Mouse (Mus musculus): ENCODE measurements at regions not wholly inside any gene's neighbourhood (a gene's known extent, or its start where the extent isn't known, plus 50 kb on each side); places are given as distances from the start of the nearest gene placed in this dataset.

GRCm38 (mm10) chr1:137023706-137024105, 63.5 kb upstream of the Nr5a2 start:
- Histone ChIP-seq H3K27me3 (replicated peaks; ENCODE audit: control insufficient read depth, insufficient read depth, low read length) (no peaks in the 10 kb centered on the region), H3K9ac (ENCODE audit: low read depth, low read length) (no peak overlapping the region), H3K4me1 (replicated peaks; ENCODE audit: control insufficient read depth, insufficient read depth, low read length) (no peaks in the 10 kb centered on the region), H3K36me3 (ENCODE audit: control insufficient read depth, insufficient read depth) (no peaks in the 10 kb centered on the region), H3K9me3 (ENCODE audit: control insufficient read depth) (no peaks in the 10 kb centered on the region), H3K4me3 (ENCODE audit: low read depth, low read length) (no peak overlapping the region), H3K4me2 (replicated peaks; ENCODE audit: low read depth) (no peak overlapping the region), H3K27ac (ENCODE audit: low read depth, low read length) (no peak overlapping the region)
- 84% methylated on average over 6 of the region's 6 CpGs for WGBS
- no peak for ATAC-seq
- TF ChIP-seq CTCF (IDR thresholded peaks at IDR 0.05; ENCODE audit: low read depth), result no peak

- WGBS, result 36% methylated on average over 1 of the region's 1 CpGs
- Histone ChIP-seq H3K27me3 (replicated peaks; ENCODE audit: control insufficient read depth, insufficient read depth, low read length) (no peaks in the 10 kb centered on the region), H3K4me1 (replicated peaks; ENCODE audit: control insufficient read depth, insufficient read depth, low read length) (no peaks in the 10 kb centered on the region), H3K4me3 (ENCODE audit: low read depth, low read length) (no peak overlapping the region), H3K27ac (ENCODE audit: low read depth, low read length) (no peak overlapping the region), H3K9ac (ENCODE audit: low read depth, low read length) (no peak overlapping the region), H3K36me3 (ENCODE audit: control insufficient read depth, insufficient read depth) (no peaks in the 10 kb centered on the region), H3K9me3 (ENCODE audit: control insufficient read depth) (no peaks in the 10 kb centered on the region), H3K4me2 (replicated peaks; ENCODE audit: low read depth) (no peak overlapping the region)
- peak; percentile 67; the same call in 1 of the 2 replicates for ATAC-seq
- TF ChIP-seq CTCF (IDR thresholded peaks at IDR 0.05; ENCODE audit: low read depth), result no peak
Observed at GRCm38 (mm10) chr1:137020528-137020927, 60.3 kb upstream of the Nr5a2 start.

- ATAC-seq, result no peak
- no peak overlapping the region for H3K27ac ChIP-seq (ENCODE audit: low read depth, low read length)
- H3K4me2 ChIP-seq (replicated peaks; ENCODE audit: low read depth), result no peak overlapping the region
- no peak overlapping the region for H3K9ac ChIP-seq (ENCODE audit: low read depth, low read length)
- WGBS, result 79% methylated on average over 5 of the region's 5 CpGs
- H3K4me3 ChIP-seq (ENCODE audit: low read depth, low read length), result no peak overlapping the region
- H3K4me1 ChIP-seq (replicated peaks; ENCODE audit: control insufficient read depth, insufficient read depth, low read length), result no peaks in the 10 kb centered on the region
- H3K27me3 ChIP-seq (replicated peaks; ENCODE audit: control insufficient read depth, insufficient read depth, low read length), result no peaks in the 10 kb centered on the region
- no peaks in the 10 kb centered on the region for H3K9me3 ChIP-seq (ENCODE audit: control insufficient read depth)
- no peak for TF ChIP-seq CTCF (IDR thresholded peaks at IDR 0.05; ENCODE audit: low read depth)
- H3K36me3 ChIP-seq (ENCODE audit: control insufficient read depth, insufficient read depth), result no peaks in the 10 kb centered on the region
Observed at GRCm38 (mm10) chr1:137017642-137018041, 57.4 kb upstream of the Nr5a2 start.

GRCm38 (mm10) chr1:137010240-137010926, 50.1 kb upstream of the Nr5a2 start:
- H3K9ac ChIP-seq (ENCODE audit: low read depth, low read length), result no peak overlapping the region
- WGBS, result 31% methylated on average over 9 of the region's 9 CpGs
- no peak overlapping the region for H3K4me2 ChIP-seq (replicated peaks; ENCODE audit: low read depth)
- no peaks in the 10 kb centered on the region for H3K36me3 ChIP-seq (ENCODE audit: control insufficient read depth, insufficient read depth)
- peak; percentile 77 for ATAC-seq
- no peaks in the 10 kb centered on the region for H3K27me3 ChIP-seq (replicated peaks; ENCODE audit: control insufficient read depth, insufficient read depth, low read length)
- H3K27ac ChIP-seq (ENCODE audit: low read depth, low read length), result no peak overlapping the region
- TF ChIP-seq CTCF (IDR thresholded peaks at IDR 0.05; ENCODE audit: low read depth), result peak; percentile 39
- H3K4me1 ChIP-seq (replicated peaks; ENCODE audit: control insufficient read depth, insufficient read depth, low read length), result no peaks in the 10 kb centered on the region
- no peaks in the 10 kb centered on the region for H3K9me3 ChIP-seq (ENCODE audit: control insufficient read depth)
- H3K4me3 ChIP-seq (ENCODE audit: low read depth, low read length), result no peak overlapping the region

MicroRNAs in the stretch of these regions (microRNA counts, 519-probe panel; counts per million panel counts)
- microRNA mmu-miR-181a (5,238 counts per million, percentile 87 among the panel's probes with 10 or more counts), microRNA mmu-miR-181b+mmu-miR-181d (2,233 counts per million, percentile 17 among the panel's probes with 10 or more counts)

Small RNA genes lying in the stretch of these regions (microRNA-seq; reads per million reads assigned to microRNA genes)
- gene Mir181a-1 (686 reads per million, percentile 73 among the genes with 10 or more reads in this experiment), gene Mir181b-1 (7.1 reads per million, percentile 18 among the genes with 10 or more reads in this experiment)
